Comparison of ENCODE assay signal across 1 mouse cellular context in genomic region chr11:55078502-55078901, GRCm38 (mm10).
TF ChIP-seq lines count a peak whose summit lies in the region.

No protein-coding gene starts in this region.

TF ChIP-seq in MEL, 35 proteins besides CTCF, POLR2A, EP300 and RAD21 (continued from another document):
- TF ChIP-seq NRF1 (IDR thresholded peaks at IDR 0.05; ENCODE audit: insufficient read depth, low read depth, low read length, poor library complexity, severe bottlenecking) = no peak
- TF ChIP-seq NELFE (IDR thresholded peaks at IDR 0.05; ENCODE audit: low read depth, low read length) = no peak
- no peak for TF ChIP-seq RCOR1 (IDR thresholded peaks at IDR 0.05; ENCODE audit: low read depth, low read length)
- no peak for TF ChIP-seq POLR2AphosphoS5 (IDR thresholded peaks at IDR 0.05; ENCODE audit: borderline replicate concordance, low read depth, low read length)
- no peak for TF ChIP-seq SMC3 (IDR thresholded peaks at IDR 0.05; ENCODE audit: low read depth, low read length)
